Mouse (Mus musculus) liver, postnatal 0 days (tissue): ENCODE measurements around the gene Fabp2.

Experiments used
- CTCF ChIP-seq: sonication (generic); IDR thresholded peaks from 2 replicates; pipeline ENCODE4 v1.5.1; 2016; ENCODE audit warnings: antibody characterized with exemption, low read depth
- EP300 ChIP-seq: IDR thresholded peaks from 2 replicates; pipeline ENCODE4 v1.6.1; 2016; ENCODE audit warnings: antibody characterized with exemption, low read depth, mild to moderate bottlenecking

GRCm38 (mm10) chr3:122923147-122923546 lies 28.3 kb downstream of the Fabp2 start:
- TF ChIP-seq CTCF, result no peak
- no peak for TF ChIP-seq EP300
